Mouse (Mus musculus) MEL (cell line): ENCODE measurements around the gene Cfap57. TPM values are rescaled to one million over a fixed set of nuclear protein-coding genes. Genes with fewer than 3 reads are reported as not detected.

ENCODE experiments used
- DNase-seq: peaks from one replicate; pipeline ENCODE4 v3.0.0; 2011; ENCODE audit warnings: low read depth, low spot score
- H3K27ac ChIP-seq: 2 replicates; pipeline ENCODE4 v1.5.1; 2012; ENCODE audit warnings: low read depth, mild to moderate bottlenecking, control low read depth, low read length, moderate library complexity; ENCODE audit not compliant: control insufficient read depth
- H3K27me3 ChIP-seq, 2 experiments: fragments of 150-350 bp in 1 of 2; sonication (generic) in 1 of 2; 2 replicates each; pipeline ENCODE4 v1.6.1; 2012; ENCODE audit warnings: low read length in 2 of 2, mild to moderate bottlenecking in 2 of 2, improper control_type of control experiment in 1 of 2, moderate library complexity in 1 of 2; ENCODE audit not compliant: insufficient read depth in 2 of 2, control insufficient read depth in 1 of 2
- H3K36me3 ChIP-seq, 2 experiments: 2 replicates each; pipeline ENCODE4 v1.6.1; 2012 to 2014; ENCODE audit warnings: low read length in 2 of 2, improper control_type of control experiment in 1 of 2, inconsistent platforms in 1 of 2, mild to moderate bottlenecking in 1 of 2; ENCODE audit not compliant: insufficient read depth in 2 of 2, control insufficient read depth in 1 of 2
- H3K4me1 ChIP-seq, 2 experiments: fragments of 150-350 bp in 1 of 2; sonication (generic) in 1 of 2; 2 replicates each; pipeline ENCODE4 v1.6.1; 2012; ENCODE audit warnings: low read length in 2 of 2, improper control_type of control experiment in 1 of 2, mild to moderate bottlenecking in 1 of 2; ENCODE audit not compliant: insufficient read depth in 2 of 2, control insufficient read depth in 1 of 2
- H3K4me3 ChIP-seq, 2 experiments: fragments of 150-350 bp in 1 of 2; sonication (generic) in 1 of 2; 2 replicates each; pipeline ENCODE4 v1.5.1; 2012; ENCODE audit warnings: low read depth in 2 of 2, low read length in 2 of 2, mild to moderate bottlenecking in 2 of 2, moderate library complexity in 2 of 2, control low read depth in 1 of 2, improper control_type of control experiment in 1 of 2; ENCODE audit not compliant: control insufficient read depth in 1 of 2, insufficient read depth in 1 of 2
- H3K79me2 ChIP-seq: 2 replicates; pipeline ENCODE4 v1.6.1; 2012; ENCODE audit warnings: mild to moderate bottlenecking, low read length, moderate library complexity; ENCODE audit not compliant: control insufficient read depth, poor library complexity, insufficient read depth
- H3K9ac ChIP-seq: 2 replicates; pipeline ENCODE4 v1.6.1; 2012; ENCODE audit warnings: low read depth, mild to moderate bottlenecking, control low read depth, low read length, moderate library complexity; ENCODE audit not compliant: control insufficient read depth, poor library complexity, severe bottlenecking
- H3K9me3 ChIP-seq: fragments of 150-350 bp; sonication (generic); replicated peaks from 2 replicates; pipeline ENCODE4 v1.6.1; 2012; ENCODE audit warnings: mild to moderate bottlenecking, low read length, improper control_type of control experiment, moderate library complexity; ENCODE audit not compliant: insufficient read depth
- CHD2 ChIP-seq: IDR thresholded peaks from 2 replicates; pipeline ENCODE4 v1.6.1; 2011; ENCODE audit warnings: low read length, improper control_type of control experiment
- CTCF ChIP-seq, 3 experiments: IDR thresholded peaks in 2 of 3; conservative IDR thresholded peaks in 1 of 3; 2 replicates each; pipeline ENCODE4 v1.5.1; 2011 to 2012; ENCODE audit warnings: low read length in 3 of 3, low read depth in 2 of 3, mild to moderate bottlenecking in 2 of 3, improper control_type of control experiment in 1 of 3, inconsistent platforms in 1 of 3, mixed read lengths in 1 of 3, moderate library complexity in 1 of 3; ENCODE audit not compliant: control insufficient read depth in 1 of 3, insufficient read depth in 1 of 3, poor library complexity in 1 of 3, severe bottlenecking in 1 of 3
- EP300 ChIP-seq, 2 experiments: IDR thresholded peaks; 2 replicates each; pipeline ENCODE4 v1.6.1; 2011; ENCODE audit warnings: improper control_type of control experiment in 2 of 2, low read length in 2 of 2, low read depth in 1 of 2, mild to moderate bottlenecking in 1 of 2
- ETS1 ChIP-seq: IDR thresholded peaks from 2 replicates; pipeline ENCODE4 v1.6.1; 2012; ENCODE audit warnings: low read depth, mild to moderate bottlenecking, inconsistent platforms, low read length, improper control_type of control experiment, moderate library complexity
- GATA1 ChIP-seq: IDR thresholded peaks from 2 replicates; pipeline ENCODE4 v1.6.1; 2011; ENCODE audit warnings: low read depth, low read length, improper control_type of control experiment
- KAT2A ChIP-seq: conservative IDR thresholded peaks from 2 replicates; pipeline ENCODE4 v1.6.1; 2012; ENCODE audit warnings: low read depth, low read length, improper control_type of control experiment, inconsistent platforms
- MAFK ChIP-seq: IDR thresholded peaks from 2 replicates; pipeline ENCODE4 v1.6.1; 2011; ENCODE audit warnings: low read depth, mild to moderate bottlenecking, low read length, improper control_type of control experiment, borderline replicate concordance
- MAX ChIP-seq: IDR thresholded peaks from 2 replicates; pipeline ENCODE4 v1.6.1; 2011; ENCODE audit warnings: low read length, improper control_type of control experiment
- MYB ChIP-seq: IDR thresholded peaks from 2 replicates; pipeline ENCODE4 v1.6.1; 2011; ENCODE audit warnings: mild to moderate bottlenecking, low read depth, low read length, improper control_type of control experiment
- MYC ChIP-seq: IDR thresholded peaks from 2 replicates; pipeline ENCODE4 v1.6.1; 2011; ENCODE audit warnings: low read depth, mild to moderate bottlenecking, low read length, improper control_type of control experiment, moderate library complexity
- NRF1 ChIP-seq: IDR thresholded peaks from 2 replicates; pipeline ENCODE4 v1.6.1; 2014; ENCODE audit warnings: low read depth, mild to moderate bottlenecking, inconsistent platforms, low read length, improper control_type of control experiment, moderate library complexity; ENCODE audit not compliant: poor library complexity, insufficient read depth, severe bottlenecking
- RCOR1 ChIP-seq: IDR thresholded peaks from 2 replicates; pipeline ENCODE4 v1.6.1; 2012; ENCODE audit warnings: low read depth, mild to moderate bottlenecking, inconsistent platforms, low read length, improper control_type of control experiment
- SIN3A ChIP-seq: IDR thresholded peaks from 2 replicates; pipeline ENCODE4 v1.6.1; 2012; ENCODE audit warnings: low read length, improper control_type of control experiment, inconsistent platforms
- TAL1 ChIP-seq: IDR thresholded peaks from 2 replicates; pipeline ENCODE4 v1.6.1; 2012; ENCODE audit warnings: mild to moderate bottlenecking, inconsistent platforms, low read length, moderate library complexity, mixed read lengths
- TBP ChIP-seq: IDR thresholded peaks from 2 replicates; pipeline ENCODE4 v1.8.0; 2011; ENCODE audit warnings: low read depth, low read length, improper control_type of control experiment
- TCF12 ChIP-seq: IDR thresholded peaks from 2 replicates; pipeline ENCODE4 v1.6.1; 2014; ENCODE audit warnings: low read depth, mild to moderate bottlenecking, inconsistent platforms, low read length, improper control_type of control experiment, moderate library complexity
- USF1 ChIP-seq: IDR thresholded peaks from 2 replicates; pipeline ENCODE4 v1.6.1; 2014; ENCODE audit warnings: low read depth, mild to moderate bottlenecking, inconsistent platforms, low read length, improper control_type of control experiment, moderate library complexity
- ZKSCAN1 ChIP-seq: IDR thresholded peaks from 2 replicates; pipeline ENCODE4 v1.6.1; 2012; ENCODE audit warnings: low read depth, mild to moderate bottlenecking, inconsistent platforms, low read length, improper control_type of control experiment, moderate library complexity
- polyA plus RNA-seq, 2 experiments: library from polyadenylated mRNA; stranded (reverse) in 1 of 2; unstranded in 1 of 2; fragments of >175 nt in 1 of 2; fragments of >200 nt in 1 of 2; gene quantifications; 2 replicates each; pipeline versions ENCODE4 v1.2.1 to v1.2.4; 2012; ENCODE audit warnings: low replicate concordance in 2 of 2, low read depth in 1 of 2; ENCODE audit not compliant: insufficient read length in 2 of 2, insufficient read depth in 1 of 2, missing spikeins in 1 of 2
- total RNA-seq: library from RNA; depleted of rRNA; stranded (reverse); fragments of 300-350 nt; gene quantifications from 2 replicates; pipeline ENCODE4 v1.2.3, GENCODE M21; 2012

Cfap57 gene
- total and polyA plus RNA-seq, 3 experiments, result not detected

DNA sequence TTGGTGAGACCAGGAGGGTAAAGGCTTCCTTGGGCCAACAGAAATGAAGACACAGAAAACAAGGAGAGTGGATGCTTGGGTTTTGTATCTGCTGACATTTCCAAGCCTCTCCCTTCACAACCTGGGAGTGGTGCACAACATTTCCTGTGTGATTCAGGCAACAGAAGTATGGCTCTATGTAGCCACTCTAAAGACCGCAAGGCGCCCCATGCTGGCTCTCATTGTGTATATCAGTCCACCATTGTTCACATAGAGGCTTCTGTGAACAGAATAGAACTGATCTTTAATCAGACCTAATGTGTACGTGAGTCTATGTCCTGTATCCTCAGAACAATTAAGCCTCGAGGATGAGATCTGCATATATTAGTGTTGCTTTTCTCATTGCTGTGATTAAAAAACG lies 9.7 kb upstream of the Cfap57 start:
- Histone ChIP-seq H3K36me3 (peaks cover 0 to 6% of the 10 kb centered on the region in 2 experiments; a peak in 2 of 4 replicates), H3K27ac (no peak overlapping the region), H3K27me3 (no peaks in the 10 kb centered on the region), H3K9me3 (no peaks in the 10 kb centered on the region), H3K4me3 (no peak overlapping the region), H3K4me1 (no peaks in the 10 kb centered on the region), H3K79me2 (no peaks in the 10 kb centered on the region), H3K9ac (no peak overlapping the region)
- DNase-seq, result no peak
- no peak for TF ChIP-seq CTCF (IDR thresholded peaks at IDR 0.05 in 2 of 3, conservative IDR thresholded peaks at IDR 0.05 in 1 of 3; ENCODE audit: control insufficient read depth in 1 of 3, insufficient read depth in 1 of 3, low read depth in 2 of 3, low read length in 3 of 3, poor library complexity in 1 of 3, severe bottlenecking in 1 of 3)

DNA sequence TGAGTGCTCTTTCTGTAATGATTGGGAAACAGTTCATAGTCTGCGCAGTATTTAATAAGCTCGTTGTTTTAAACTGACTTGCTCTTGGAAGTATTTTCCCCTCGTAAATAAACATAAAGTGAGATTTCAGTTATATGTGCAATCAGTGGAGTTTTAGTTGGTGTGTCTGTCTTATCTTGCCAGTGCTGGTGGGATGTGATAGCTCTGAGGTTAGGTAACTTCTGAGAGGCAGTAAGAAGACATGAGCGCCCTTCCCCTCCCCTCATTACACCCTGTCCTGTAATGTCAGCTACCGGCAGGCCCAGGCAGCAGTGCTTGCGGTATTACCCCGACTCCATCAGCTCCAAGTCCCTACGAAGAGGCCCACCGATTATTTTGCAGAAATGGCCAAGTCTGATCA lies 1.2 kb upstream of the Cfap57 start:
- Histone ChIP-seq H3K9ac (peak overlapping the region; percentile 90), H3K27ac (peak overlapping the region; percentile 58), H3K27me3 (no peaks in the 10 kb centered on the region; a peak in 1 of 4 replicates), H3K79me2 (peaks cover 19% of the 10 kb centered on the region), H3K9me3 (no peaks in the 10 kb centered on the region), H3K4me3 (peak overlapping the region; percentile 89 to 91), H3K4me1 (peaks cover 0 to 5% of the 10 kb centered on the region in 2 experiments; a peak in 2 of 4 replicates), H3K36me3 (peaks cover 7 to 8% of the 10 kb centered on the region in 2 experiments)
- peak; percentile 76 for DNase-seq
- TF ChIP-seq TAL1, result peak; percentile 73
- peak; percentile 99 for TF ChIP-seq RCOR1
- TF ChIP-seq MYB, result peak; percentile 59
- peak; percentile 90 for TF ChIP-seq TCF12
- TF ChIP-seq MAX, result 0 out of 2 replicates have a peak, but pooled peaks have one; percentile 23
- peak; percentile 90 for TF ChIP-seq GATA1
- TF ChIP-seq KAT2A, result no peak
- peak; percentile 59; the same call in 1 of the 2 replicates for TF ChIP-seq MYC
- peak; percentile 77; the same call in 1 of the 2 replicates for TF ChIP-seq SIN3A
- TF ChIP-seq USF1, result no peak
- TF ChIP-seq TBP, result no peak
- no peak for TF ChIP-seq CHD2
- peak; percentile 57; the same call in 1 of the 2 replicates for TF ChIP-seq ETS1
- peak; percentile 66 to 90 for TF ChIP-seq EP300 (IDR thresholded peaks at IDR 0.05; ENCODE audit: low read depth in 1 of 2, low read length in 2 of 2)
- TF ChIP-seq MAFK, result peak; percentile 17; the same call in 1 of the 2 replicates
- no peak for TF ChIP-seq NRF1
- no peak for TF ChIP-seq ZKSCAN1
